ENCODE assay signal across 10 mouse cellular contexts in the genomic region with DNA sequence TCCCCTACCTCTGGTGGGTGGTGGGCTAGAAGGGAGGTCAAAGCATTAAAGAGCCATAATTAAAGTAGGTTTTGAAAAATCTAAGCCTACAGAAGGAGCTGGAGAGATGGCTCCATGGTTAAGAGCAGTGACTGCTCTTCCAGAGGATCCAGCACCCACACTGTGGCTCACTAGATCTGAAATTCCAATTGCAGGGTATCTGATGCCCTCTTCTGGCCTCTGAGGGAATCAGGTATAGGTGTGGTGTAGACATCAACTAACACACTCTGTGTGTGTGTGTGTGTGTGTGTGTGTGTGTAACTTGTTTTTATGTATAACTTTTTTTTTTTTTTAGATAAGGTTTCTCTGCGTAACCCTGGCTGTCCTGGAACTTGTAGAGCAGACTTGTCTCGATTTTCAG. TPM values are rescaled to one million over a fixed set of nuclear protein-coding genes. Genes with fewer than 3 reads are reported as not detected.
DNase-seq lines count a peak whose midpoint lies in the region; ATAC-seq lines count a peak whose summit lies in the region.
"Had no signal": no experiment of that assay in that cellular context is flagged by ENCODE, and none has a peak within 500 bp of the region (broad histone marks: within the 10 kb centered on the region; RNA-seq: fewer than 3 reads in every experiment).

No protein-coding gene starts in this region.

- H3K4me1 ChIP-seq in heart, embryonic 11.5 days (ENCODE audit: control insufficient read depth, insufficient read depth, low read length) = no peaks in the 10 kb centered on the region
- H3K4me1 ChIP-seq in neural tube, embryonic 11.5 days (ENCODE audit: control insufficient read depth, insufficient read depth, low read length) = no peaks in the 10 kb centered on the region
- no peaks in the 10 kb centered on the region for H3K4me1 ChIP-seq in neural tube, embryonic 15.5 days
- H3K4me1 ChIP-seq: limb, embryonic 12.5 days had no signal

- no peak overlapping the region for H3K4me2 ChIP-seq in heart, embryonic 11.5 days
- no peak overlapping the region for H3K4me2 ChIP-seq in neural tube, embryonic 11.5 days (ENCODE audit: low read depth)
- H3K4me2 ChIP-seq in neural tube, embryonic 15.5 days = no peak overlapping the region
- H3K4me2 ChIP-seq: limb, embryonic 12.5 days had no signal

- H3K36me3 ChIP-seq in heart, embryonic 11.5 days (ENCODE audit: control insufficient read depth, insufficient read depth, low read length) = no peaks in the 10 kb centered on the region
- no peaks in the 10 kb centered on the region for H3K36me3 ChIP-seq in neural tube, embryonic 11.5 days (ENCODE audit: control insufficient read depth, insufficient read depth, low read length)
- no peaks in the 10 kb centered on the region for H3K36me3 ChIP-seq in neural tube, embryonic 15.5 days
- H3K36me3 ChIP-seq: limb, embryonic 12.5 days had no signal

- no peak for ATAC-seq in heart, embryonic 11.5 days (replicated peaks; ENCODE audit: insufficient number of reproducible peaks, low FRiP score, low TSS enrichment)
- no peak for ATAC-seq in neural tube, embryonic 11.5 days (ENCODE audit: insufficient read depth, low FRiP score, low TSS enrichment)
- ATAC-seq in neural tube, embryonic 15.5 days (ENCODE audit: low FRiP score) = no peak
- 0 out of 2 replicates have a peak, but pooled peaks have one; percentile 34 for ATAC-seq in megakaryocyte progenitor cell, adult 5-6 weeks (replicated peaks; ENCODE audit: poor library complexity)

- no peak overlapping the region for H3K27ac ChIP-seq in heart, embryonic 11.5 days (ENCODE audit: low read depth, low read length)
- H3K27ac ChIP-seq in neural tube, embryonic 11.5 days (ENCODE audit: low read depth, low read length) = no peak overlapping the region
- no peak overlapping the region for H3K27ac ChIP-seq in neural tube, embryonic 15.5 days (replicated peaks)
- H3K27ac ChIP-seq: limb, embryonic 12.5 days had no signal

- peak; percentile 26 for DNase-seq in heart, postnatal 4 days
- peak; percentile 33 for DNase-seq in neural tube, embryonic 11.5 days (ENCODE audit: low spot score)
- peak; percentile 65 for DNase-seq in ZHBTc4 (ENCODE audit: low read depth, low spot score)
- DNase-seq in T-cell, adult 2 months (ENCODE audit: low spot score) = no peak
- DNase-seq in layer of hippocampus, adult 11-12 months (ENCODE audit: low spot score) = no peak

- no peak overlapping the region for H3K4me3 ChIP-seq in heart, embryonic 11.5 days (ENCODE audit: low read depth, low read length)
- H3K4me3 ChIP-seq in neural tube, embryonic 11.5 days (ENCODE audit: low read depth, low read length) = no peak overlapping the region
- H3K4me3 ChIP-seq in neural tube, embryonic 15.5 days (replicated peaks) = no peak overlapping the region
- H3K4me3 ChIP-seq: erythroblast, embryonic 14.5 days; limb, embryonic 12.5 days had no signal

- no peaks in the 10 kb centered on the region for H3K27me3 ChIP-seq in heart, embryonic 11.5 days (ENCODE audit: control insufficient read depth, insufficient read depth, low read length)
- no peaks in the 10 kb centered on the region for H3K27me3 ChIP-seq in neural tube, embryonic 11.5 days (ENCODE audit: control insufficient read depth, insufficient read depth, low read length)
- no peaks in the 10 kb centered on the region for H3K27me3 ChIP-seq in neural tube, embryonic 15.5 days (replicated peaks)

- WGBS in heart, embryonic 11.5 days (ENCODE audit: insufficient replicate concordance) = 69% methylated on average over 2 of the region's 2 CpGs
- 67% methylated on average over 2 of the region's 2 CpGs for WGBS in neural tube, embryonic 11.5 days
- 87% methylated on average over 2 of the region's 2 CpGs for WGBS in neural tube, embryonic 15.5 days

- no peak overlapping the region for H3K9ac ChIP-seq in heart, embryonic 11.5 days (ENCODE audit: low read depth, low read length)
- no peak overlapping the region for H3K9ac ChIP-seq in neural tube, embryonic 11.5 days (ENCODE audit: low read length)
- H3K9ac ChIP-seq in neural tube, embryonic 15.5 days (replicated peaks) = no peak overlapping the region
- H3K9ac ChIP-seq: limb, embryonic 12.5 days had no signal

- H3K9me3 ChIP-seq in heart, embryonic 11.5 days (replicated peaks; ENCODE audit: control insufficient read depth, low read length) = no peaks in the 10 kb centered on the region
- no peaks in the 10 kb centered on the region for H3K9me3 ChIP-seq in neural tube, embryonic 11.5 days (ENCODE audit: control insufficient read depth, low read length)
- no peaks in the 10 kb centered on the region for H3K9me3 ChIP-seq in neural tube, embryonic 15.5 days (replicated peaks)

RNA-seq across cellular contexts. Expression of gene Atp5g1, which starts 15.6 kb away (rescaled TPM):
- total RNA-seq in heart, postnatal 4 days (2021) = 1,000 to 10,000 TPM; 2,269 to 2,363 TPM
- 1,582 and 1,616 TPM in 2 replicates for polyA plus RNA-seq in heart, embryonic 11.5 days (2014; fragmentation: Nextera tagmentation; extraction: Ambion mirVana)
- 551 and 560 TPM in 2 replicates for polyA plus RNA-seq in neural tube, embryonic 11.5 days (2014; fragmentation: Nextera tagmentation; extraction: Ambion mirVana)
- 863 and 912 TPM in 2 replicates for polyA plus RNA-seq in neural tube, embryonic 15.5 days (2015; fragmentation: Nextera tagmentation; extraction: Ambion mirVana)
- 577 and 669 TPM in 2 replicates for total RNA-seq in megakaryocyte progenitor cell, adult 5-6 weeks (2015)
- total RNA-seq in megakaryocyte progenitor cell, adult 5-6 weeks (2017) = 72.0 and 102 TPM in 2 replicates

RNA-seq across cellular contexts. Expression of gene Calcoco2, which starts 20.7 kb away (rescaled TPM):
- not detected for total RNA-seq in heart, postnatal 4 days (2021)
- polyA plus RNA-seq in heart, embryonic 11.5 days (2014; fragmentation: Nextera tagmentation; extraction: Ambion mirVana) = not detected in 2 replicates
- not detected in 2 replicates for polyA plus RNA-seq in neural tube, embryonic 11.5 days (2014; fragmentation: Nextera tagmentation; extraction: Ambion mirVana)
- not detected in 2 replicates for polyA plus RNA-seq in neural tube, embryonic 15.5 days (2015; fragmentation: Nextera tagmentation; extraction: Ambion mirVana)
- not detected in 2 replicates for total RNA-seq in megakaryocyte progenitor cell, adult 5-6 weeks (2015)
- not detected in 2 replicates for total RNA-seq in megakaryocyte progenitor cell, adult 5-6 weeks (2017)
- polyA plus RNA-seq: erythroblast, embryonic 14.5 days; limb, embryonic 12.5 days had no signal

RNA-seq across cellular contexts. Expression of gene Ube2z, which starts 25.9 kb away (rescaled TPM):
- total RNA-seq in heart, postnatal 4 days (2021) = 10 to 100 TPM; 47.4 to 48.3 TPM
- polyA plus RNA-seq in heart, embryonic 11.5 days (2014; fragmentation: Nextera tagmentation; extraction: Ambion mirVana) = 23.0 and 33.1 TPM in 2 replicates
- 26.7 and 29.7 TPM in 2 replicates for polyA plus RNA-seq in neural tube, embryonic 11.5 days (2014; fragmentation: Nextera tagmentation; extraction: Ambion mirVana)
- 34.3 and 37.9 TPM in 2 replicates for polyA plus RNA-seq in neural tube, embryonic 15.5 days (2015; fragmentation: Nextera tagmentation; extraction: Ambion mirVana)
- total RNA-seq in megakaryocyte progenitor cell, adult 5-6 weeks (2015) = 21.3 and 21.8 TPM in 2 replicates
- 18.2 and 19.3 TPM in 2 replicates for total RNA-seq in megakaryocyte progenitor cell, adult 5-6 weeks (2017)

RNA-seq across cellular contexts. Expression of gene Ttll6, which starts 42.5 kb away (rescaled TPM):
- not detected for total RNA-seq in heart, postnatal 4 days (2021)
- polyA plus RNA-seq in heart, embryonic 11.5 days (2014; fragmentation: Nextera tagmentation; extraction: Ambion mirVana) = not detected in 2 replicates
- polyA plus RNA-seq in neural tube, embryonic 11.5 days (2014; fragmentation: Nextera tagmentation; extraction: Ambion mirVana) = not detected in 2 replicates
- 0.23 and 0.46 TPM in 2 replicates for polyA plus RNA-seq in neural tube, embryonic 15.5 days (2015; fragmentation: Nextera tagmentation; extraction: Ambion mirVana)
- not detected in 2 replicates for total RNA-seq in megakaryocyte progenitor cell, adult 5-6 weeks (2015)
- not detected in 2 replicates for total RNA-seq in megakaryocyte progenitor cell, adult 5-6 weeks (2017)
- polyA plus RNA-seq: erythroblast, embryonic 14.5 days; limb, embryonic 12.5 days had no signal

RNA-seq across cellular contexts. Expression of gene Snf8, which starts 56.4 kb away (rescaled TPM):
- 10 to 100 TPM; 60.9 to 62.7 TPM for total RNA-seq in heart, postnatal 4 days (2021)
- 27.1 and 31.3 TPM in 2 replicates for polyA plus RNA-seq in heart, embryonic 11.5 days (2014; fragmentation: Nextera tagmentation; extraction: Ambion mirVana)
- 41.7 and 46.6 TPM in 2 replicates for polyA plus RNA-seq in neural tube, embryonic 11.5 days (2014; fragmentation: Nextera tagmentation; extraction: Ambion mirVana)
- 125 and 137 TPM in 2 replicates for polyA plus RNA-seq in neural tube, embryonic 15.5 days (2015; fragmentation: Nextera tagmentation; extraction: Ambion mirVana)
- total RNA-seq in megakaryocyte progenitor cell, adult 5-6 weeks (2015) = 71.4 and 78.1 TPM in 2 replicates
- 51.6 and 56.1 TPM in 2 replicates for total RNA-seq in megakaryocyte progenitor cell, adult 5-6 weeks (2017)

Comparison
In these comparisons a context has a peak if more than half of its experiments do, and no peak if none do; other contexts are left out.
1. DNase-seq: peak in heart, postnatal 4 days (single experiment), neural tube, embryonic 11.5 days (single experiment) and ZHBTc4 (single experiment); none in T-cell, adult 2 months (single experiment) and layer of hippocampus, adult 11-12 months (single experiment).